Mouse (Mus musculus): ENCODE measurements around the gene Pacrg.

- TF ChIP-seq CTCF (IDR thresholded peaks at IDR 0.05; ENCODE audit: low read depth) = no peak
- TF ChIP-seq EP300 (IDR thresholded peaks at IDR 0.05; ENCODE audit: low read depth) = no peak
These were observed 272.7 kb downstream of the Pacrg start for GRCm38 (mm10) chr17:10567411-10567810.
